Mouse (Mus musculus): Measurements from ENCODE around the gene Tmem120a. TPM values are rescaled to one million over a fixed set of nuclear protein-coding genes. Genes with fewer than 3 reads are reported as not detected.

Gene Tmem120a
- polyA plus RNA-seq, 1 experiment from 2014 or later = 38.6 TPM

- no peak overlapping the region for H3K4me2 ChIP-seq
- no peaks in the 10 kb centered on the region for H3K9me3 ChIP-seq (ENCODE audit: low read depth, low read length)
- peaks cover 89% of the 10 kb centered on the region for H3K36me3 ChIP-seq (ENCODE audit: insufficient read depth)
- DNase-seq = no peak
- no peak overlapping the region for H3K4me3 ChIP-seq (ENCODE audit: low read depth, low read length)
- H3K9ac ChIP-seq = no peak overlapping the region
- H3K27me3 ChIP-seq (ENCODE audit: insufficient read depth, low read length) = no peaks in the 10 kb centered on the region
- H3K27ac ChIP-seq (ENCODE audit: low read depth) = no peak overlapping the region
- no peak for ATAC-seq (ENCODE audit: insufficient read depth)
- no peaks in the 10 kb centered on the region for H3K4me1 ChIP-seq (ENCODE audit: insufficient read depth)
- WGBS = 84% methylated on average over 4 of the region's 4 CpGs
- no peak for TF ChIP-seq CTCF (IDR thresholded peaks at IDR 0.05; ENCODE audit: low read depth)
These were observed 11.2 kb downstream of the Tmem120a start for GRCm38 (mm10) chr5:135733071-135733470.

DNA sequence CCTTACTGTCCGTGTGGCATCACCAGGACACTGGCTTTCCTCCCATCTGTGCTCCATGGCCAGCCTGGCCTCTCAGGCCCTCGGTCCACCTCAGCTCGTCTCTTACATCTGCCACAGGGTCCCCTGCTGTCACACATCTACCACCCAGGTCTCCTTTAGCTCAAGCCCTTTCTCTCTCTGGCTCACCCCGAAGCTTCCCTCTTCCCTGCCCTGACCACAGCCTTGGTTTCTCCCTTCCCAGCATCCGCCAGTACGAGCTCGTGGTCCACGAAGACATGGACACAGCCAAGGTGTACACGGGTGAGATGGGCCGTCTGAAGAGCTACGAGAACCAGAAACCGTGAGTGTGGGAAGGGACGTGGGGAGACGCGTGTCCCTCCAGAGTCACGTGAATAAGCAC, 12.9 kb downstream of the Tmem120a start:
- no peak for TF ChIP-seq CTCF (IDR thresholded peaks at IDR 0.05; ENCODE audit: low read depth)
- DNase-seq (no peak), ATAC-seq (ENCODE audit: insufficient read depth) (no peak)
- peaks cover 74% of the 10 kb centered on the region for H3K36me3 ChIP-seq (ENCODE audit: insufficient read depth)
- no peaks in the 10 kb centered on the region for H3K9me3 ChIP-seq (ENCODE audit: low read depth, low read length)
- no peak overlapping the region for H3K9ac ChIP-seq
- H3K27ac ChIP-seq (ENCODE audit: low read depth) = no peak overlapping the region
- WGBS = 91% methylated on average over 16 of the region's 16 CpGs
- no peak overlapping the region for H3K4me2 ChIP-seq
- no peaks in the 10 kb centered on the region; the same call in 1 of the 2 replicates for H3K4me1 ChIP-seq (ENCODE audit: insufficient read depth)
- no peaks in the 10 kb centered on the region for H3K27me3 ChIP-seq (ENCODE audit: insufficient read depth, low read length)
- no peak overlapping the region for H3K4me3 ChIP-seq (ENCODE audit: low read depth, low read length)

- no peak for TF ChIP-seq CTCF (IDR thresholded peaks at IDR 0.05; ENCODE audit: low read depth)
- H3K9ac ChIP-seq = no peak overlapping the region
- H3K9me3 ChIP-seq (ENCODE audit: low read depth, low read length) = no peaks in the 10 kb centered on the region
- WGBS = 89% methylated on average over 10 of the region's 10 CpGs
- DNase-seq (no peak), ATAC-seq (ENCODE audit: insufficient read depth) (no peak)
- peaks cover 2% of the 10 kb centered on the region for H3K4me1 ChIP-seq (ENCODE audit: insufficient read depth)
- H3K4me3 ChIP-seq (ENCODE audit: low read depth, low read length) = no peak overlapping the region
- no peaks in the 10 kb centered on the region for H3K27me3 ChIP-seq (ENCODE audit: insufficient read depth, low read length)
- peaks cover 70% of the 10 kb centered on the region for H3K36me3 ChIP-seq (ENCODE audit: insufficient read depth)
- H3K27ac ChIP-seq (ENCODE audit: low read depth) = no peak overlapping the region
- no peak overlapping the region for H3K4me2 ChIP-seq
These were observed 13.3 kb downstream of the Tmem120a start for GRCm38 (mm10) chr5:135730916-135731315.

DNA sequence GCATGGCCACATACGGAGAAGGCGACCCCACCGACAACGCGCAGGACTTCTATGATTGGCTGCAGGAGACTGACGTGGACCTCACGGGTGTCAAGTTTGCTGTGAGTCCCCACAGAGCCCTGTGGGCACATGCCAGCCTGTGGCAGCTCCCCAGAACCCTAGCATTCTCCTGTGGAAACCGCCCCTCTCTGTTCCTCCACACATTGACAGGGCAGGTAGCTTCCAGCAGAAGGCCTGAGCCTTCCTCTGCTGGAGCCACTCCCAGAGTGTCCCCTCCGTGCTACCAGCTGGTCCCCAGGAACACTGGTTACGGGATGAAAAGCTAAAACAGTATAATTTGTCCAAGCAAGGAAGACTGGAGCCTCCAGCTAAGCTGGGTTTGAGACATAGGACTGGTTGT, 14.0 kb downstream of the Tmem120a start:
- Histone ChIP-seq H3K4me3 (ENCODE audit: low read depth, low read length) (no peak overlapping the region), H3K27ac (ENCODE audit: low read depth) (no peak overlapping the region), H3K4me2 (no peak overlapping the region), H3K27me3 (ENCODE audit: insufficient read depth, low read length) (no peaks in the 10 kb centered on the region), H3K9me3 (ENCODE audit: low read depth, low read length) (no peaks in the 10 kb centered on the region), H3K9ac (no peak overlapping the region), H3K4me1 (ENCODE audit: insufficient read depth) (peaks cover 6% of the 10 kb centered on the region), H3K36me3 (ENCODE audit: insufficient read depth) (peaks cover 63% of the 10 kb centered on the region)
- WGBS = 93% methylated on average over 10 of the region's 10 CpGs
- DNase-seq (no peak), ATAC-seq (ENCODE audit: insufficient read depth) (no peak)
- no peak for TF ChIP-seq CTCF (IDR thresholded peaks at IDR 0.05; ENCODE audit: low read depth)

DNA sequence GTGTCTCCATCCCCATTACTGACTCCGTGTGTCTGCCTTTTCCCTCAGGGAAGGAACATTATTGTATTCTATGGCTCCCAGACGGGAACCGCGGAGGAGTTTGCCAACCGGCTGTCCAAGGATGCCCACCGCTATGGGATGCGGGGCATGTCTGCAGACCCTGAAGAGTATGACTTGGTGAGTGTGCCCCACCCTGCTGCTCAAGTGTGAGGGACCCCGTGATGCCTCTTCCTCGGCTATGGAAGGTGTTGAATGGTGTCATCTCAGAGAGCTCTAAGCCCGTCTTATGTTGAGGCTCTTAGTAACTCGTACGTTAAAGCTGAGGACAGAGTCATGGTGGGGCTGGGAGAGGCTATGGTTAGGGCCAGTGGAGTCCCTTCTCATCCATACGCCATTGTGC, 14.9 kb downstream of the Tmem120a start:
- Histone ChIP-seq H3K27me3 (ENCODE audit: insufficient read depth, low read length) (no peaks in the 10 kb centered on the region), H3K9me3 (ENCODE audit: low read depth, low read length) (no peaks in the 10 kb centered on the region), H3K4me3 (ENCODE audit: low read depth, low read length) (no peak overlapping the region), H3K27ac (ENCODE audit: low read depth) (no peak overlapping the region), H3K4me2 (no peak overlapping the region), H3K4me1 (ENCODE audit: insufficient read depth) (peaks cover 15% of the 10 kb centered on the region), H3K9ac (no peak overlapping the region), H3K36me3 (ENCODE audit: insufficient read depth) (peaks cover 54% of the 10 kb centered on the region)
- WGBS = 85% methylated on average over 13 of the region's 13 CpGs
- ATAC-seq (ENCODE audit: insufficient read depth) (no peak), DNase-seq (no peak)
- no peak for TF ChIP-seq CTCF (IDR thresholded peaks at IDR 0.05; ENCODE audit: low read depth)

DNA sequence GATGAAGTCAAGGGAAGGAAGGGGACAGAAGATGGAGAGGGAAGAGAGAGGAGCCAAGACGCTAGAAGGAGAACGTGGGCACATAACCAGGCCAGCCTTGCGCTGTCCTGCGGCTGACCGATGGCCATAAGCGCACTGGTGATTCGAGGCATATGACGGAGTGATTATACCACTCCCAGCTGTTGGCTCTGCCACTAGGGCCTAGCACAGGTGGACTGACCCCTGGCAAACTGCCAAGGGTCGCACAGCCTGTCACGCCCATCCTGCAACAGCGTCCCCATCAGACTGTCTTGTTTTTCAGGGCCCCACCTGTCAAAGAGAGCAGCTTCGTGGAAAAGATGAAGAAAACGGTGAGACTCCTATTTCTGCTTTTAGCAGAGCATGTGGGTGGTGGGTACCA, 15.9 kb downstream of the Tmem120a start:
- DNase-seq (no peak), ATAC-seq (ENCODE audit: insufficient read depth) (no peak)
- TF ChIP-seq CTCF (IDR thresholded peaks at IDR 0.05; ENCODE audit: low read depth) = no peak
- Histone ChIP-seq H3K4me1 (ENCODE audit: insufficient read depth) (peaks cover 15% of the 10 kb centered on the region), H3K27ac (ENCODE audit: low read depth) (no peak overlapping the region), H3K36me3 (ENCODE audit: insufficient read depth) (peaks cover 44% of the 10 kb centered on the region), H3K4me3 (ENCODE audit: low read depth, low read length) (no peak overlapping the region), H3K27me3 (ENCODE audit: insufficient read depth, low read length) (no peaks in the 10 kb centered on the region), H3K9me3 (ENCODE audit: low read depth, low read length) (no peaks in the 10 kb centered on the region), H3K4me2 (no peak overlapping the region), H3K9ac (no peak overlapping the region)
- 85% methylated on average over 13 of the region's 13 CpGs for WGBS

DNA sequence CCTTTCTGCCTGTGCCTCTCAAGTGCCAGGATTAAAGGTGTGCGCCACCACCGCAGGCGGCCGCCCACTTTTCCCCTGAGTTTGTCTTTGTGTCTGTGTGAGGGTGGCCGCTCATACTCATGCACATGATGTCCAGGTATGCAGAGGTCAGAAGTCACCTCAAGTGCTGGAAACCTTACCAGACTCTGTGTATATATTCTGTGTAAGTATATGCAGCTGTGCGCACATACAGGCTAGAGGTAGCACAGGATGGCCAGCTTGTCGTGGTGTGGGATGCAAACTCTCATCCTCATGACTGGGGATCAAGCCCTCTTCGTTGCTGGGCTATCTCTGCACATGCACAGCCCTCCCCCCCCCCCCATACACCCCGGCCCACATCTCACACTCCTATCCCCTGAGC, 16.4 kb downstream of the Tmem120a start:
- no peak for ATAC-seq (ENCODE audit: insufficient read depth)
- DNase-seq = no peak
- Histone ChIP-seq H3K9me3 (ENCODE audit: low read depth, low read length) (no peaks in the 10 kb centered on the region), H3K4me3 (ENCODE audit: low read depth, low read length) (no peak overlapping the region), H3K36me3 (ENCODE audit: insufficient read depth) (peaks cover 39% of the 10 kb centered on the region), H3K4me1 (ENCODE audit: insufficient read depth) (peaks cover 15% of the 10 kb centered on the region), H3K4me2 (no peak overlapping the region), H3K27ac (ENCODE audit: low read depth) (no peak overlapping the region), H3K27me3 (ENCODE audit: insufficient read depth, low read length) (no peaks in the 10 kb centered on the region), H3K9ac (no peak overlapping the region)
- 80% methylated on average over 9 of the region's 9 CpGs for WGBS
- TF ChIP-seq CTCF (IDR thresholded peaks at IDR 0.05; ENCODE audit: low read depth) = no peak

Data from lung, embryonic 14.5 days (tissue).